Mouse (Mus musculus) intestine, embryonic 14.5 days (tissue): ENCODE data around the gene Gsdma. TPM values are rescaled to one million over a fixed set of nuclear protein-coding genes. Genes with fewer than 3 reads are reported as not detected.
A peak's percentile ranks its signal among the peaks of the same experiment; 100 is the strongest.

Source experiments
- ATAC-seq: fragments of 200-750 bp; cut with Nextera tagmentation; replicated peaks from 2 replicates; pipeline ENCODE4 v1.8.0; 2017; ENCODE audit warnings: low read depth, moderate number of reproducible peaks, moderate TSS enrichment, moderate library complexity; ENCODE audit not compliant: low FRiP score, low TSS enrichment
- DNase-seq: peaks from one replicate; pipeline ENCODE4 v3.0.0-alpha.2; 2018; ENCODE audit warnings: low spot score
- H3K27ac ChIP-seq: fragments of 300-500 bp; sonication (generic); 2 replicates; pipeline ENCODE4 v1.5.1; 2014; ENCODE audit warnings: low read depth, mild to moderate bottlenecking, control low read depth
- H3K27me3 ChIP-seq: fragments of 300-500 bp; sonication (generic); replicated peaks from 2 replicates; pipeline ENCODE4 v1.6.1; 2014; ENCODE audit warnings: low read length, control low read depth; ENCODE audit not compliant: control insufficient read depth, insufficient read depth
- H3K36me3 ChIP-seq: fragments of 300-500 bp; sonication (generic); 2 replicates; pipeline ENCODE4 v1.6.1; 2014; ENCODE audit warnings: low read length, control low read depth; ENCODE audit not compliant: control insufficient read depth, insufficient read depth
- H3K4me1 ChIP-seq: fragments of 300-500 bp; sonication (generic); replicated peaks from 2 replicates; pipeline ENCODE4 v1.6.1; 2014; ENCODE audit warnings: low read length, control low read depth, mixed read lengths; ENCODE audit not compliant: control insufficient read depth, insufficient read depth
- H3K4me2 ChIP-seq: fragments of 300-500 bp; sonication (generic); 2 replicates; pipeline ENCODE4 v1.6.1; 2014; ENCODE audit warnings: low read length
- H3K4me3 ChIP-seq: fragments of 300-500 bp; sonication (generic); 2 replicates; pipeline ENCODE4 v1.5.1; 2014; ENCODE audit warnings: low read depth, low read length, control low read depth, mixed read lengths
- H3K9ac ChIP-seq: fragments of 300-500 bp; sonication (generic); 2 replicates; pipeline ENCODE4 v1.6.1; 2014; ENCODE audit warnings: mild to moderate bottlenecking, low read length
- H3K9me3 ChIP-seq: fragments of 300-500 bp; sonication (generic); 2 replicates; pipeline ENCODE4 v1.6.1; 2016; ENCODE audit warnings: low read length, control low read depth; ENCODE audit not compliant: control insufficient read depth
- WGBS: fragments of 180-500 bp; shearing (Covaris S2); extraction: QIAGEN DNeasy Blood & Tissue Kit; methylation state at CpG from one replicate; pipeline ENCODE4 v1.1.7; 2014; 5-methylcytosine and 5-hydroxymethylcytosine counted together
- polyA plus RNA-seq: library from polyadenylated mRNA; unstranded; fragments of >200 nt; fragmentation: Nextera tagmentation; extraction: Ambion mirVana; gene quantifications from 2 replicates; pipeline ENCODE4 v1.2.1, GENCODE M21; 2014

Gsdma gene
- polyA plus RNA-seq, 1 experiment from 2014 or later: not detected

DNA sequence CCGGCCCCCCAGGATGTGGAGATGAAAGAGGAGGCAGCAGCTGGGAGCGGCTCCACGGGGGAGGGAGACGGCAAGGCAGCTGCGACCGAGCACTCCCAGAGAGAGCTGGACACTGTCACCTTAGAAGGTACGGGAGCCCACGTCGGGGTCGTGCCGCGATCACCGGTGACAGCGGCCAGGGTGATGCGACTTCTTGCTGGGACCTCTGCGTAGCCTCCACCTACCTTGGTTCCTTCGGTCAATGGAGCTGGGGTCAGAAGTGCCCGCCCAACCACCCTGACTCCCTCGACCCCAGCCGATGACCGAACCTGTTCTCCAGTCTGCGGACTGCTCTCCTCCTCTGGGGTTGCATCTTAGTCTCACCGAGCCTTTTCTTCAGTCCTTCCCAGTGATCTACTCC is 18.7 kb downstream of the Gsdma start:
- DNase-seq (no peak), ATAC-seq (peak; percentile 33)
- H3K36me3 ChIP-seq: peaks cover 27% of the 10 kb centered on the region
- H3K27me3 ChIP-seq: no peaks in the 10 kb centered on the region
- peak overlapping the region; percentile 88 for H3K4me2 ChIP-seq
- no peaks in the 10 kb centered on the region for H3K9me3 ChIP-seq
- H3K9ac ChIP-seq: peak overlapping the region; percentile 95
- H3K27ac ChIP-seq: peak overlapping the region; percentile 75; the same call in 1 of the 2 replicates
- peak overlapping the region; percentile 92 for H3K4me3 ChIP-seq
- 0% methylated on average over 23 of the region's 23 CpGs for WGBS
- peaks cover 16% of the 10 kb centered on the region for H3K4me1 ChIP-seq

DNA sequence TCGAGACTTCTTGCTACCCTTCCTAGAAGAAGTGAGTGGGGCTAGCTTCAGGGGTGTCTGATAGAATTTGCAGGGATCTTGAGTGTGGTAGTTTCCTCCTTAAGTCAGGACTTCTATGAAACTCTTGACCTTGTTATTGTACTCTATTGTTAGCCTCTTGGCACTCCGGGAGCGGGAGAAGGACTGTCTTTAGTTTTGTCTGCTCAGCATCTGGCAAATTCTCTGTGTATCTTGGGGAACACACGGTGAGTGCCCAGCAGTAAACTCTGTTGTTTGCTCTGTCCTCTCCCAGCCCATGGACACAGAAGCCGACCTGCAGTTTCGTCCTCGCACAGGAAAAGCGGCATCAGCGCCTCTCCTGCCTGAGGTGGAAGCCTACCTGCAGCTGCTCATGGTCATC is 21.5 kb downstream of the Gsdma start:
- peaks cover 14% of the 10 kb centered on the region for H3K4me1 ChIP-seq
- H3K9me3 ChIP-seq: no peaks in the 10 kb centered on the region
- H3K9ac ChIP-seq: no peak overlapping the region
- H3K4me3 ChIP-seq: no peak overlapping the region
- no peak overlapping the region for H3K4me2 ChIP-seq
- no peak overlapping the region for H3K27ac ChIP-seq
- H3K36me3 ChIP-seq: peaks cover 51% of the 10 kb centered on the region
- DNase-seq: no peak
- H3K27me3 ChIP-seq: no peaks in the 10 kb centered on the region
- no peak for ATAC-seq
- 90% methylated on average over 9 of the region's 9 CpGs for WGBS

DNA sequence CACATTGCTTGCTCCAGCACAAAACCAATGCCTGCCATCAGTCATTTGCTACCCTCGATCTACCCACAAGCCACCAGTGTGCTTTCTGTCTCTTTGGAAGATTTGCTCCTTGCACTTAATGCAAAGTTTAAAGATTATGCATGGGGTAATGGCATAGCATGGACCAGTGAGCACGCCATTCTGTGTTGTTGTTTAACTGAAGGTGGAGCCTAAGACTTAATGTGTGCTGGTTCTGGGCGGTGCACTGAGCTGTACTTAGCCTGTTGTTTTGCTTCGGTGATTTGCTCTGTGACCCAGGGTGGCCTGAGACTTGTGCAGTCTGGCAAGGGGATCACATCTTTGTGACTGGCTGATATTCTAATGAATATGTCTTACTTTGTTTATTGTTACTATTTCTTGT is 22.8 kb downstream of the Gsdma start:
- DNase-seq: no peak
- Histone ChIP-seq H3K27ac (no peak overlapping the region), H3K36me3 (peaks cover 64% of the 10 kb centered on the region), H3K9ac (no peak overlapping the region), H3K4me3 (no peak overlapping the region), H3K4me2 (no peak overlapping the region), H3K4me1 (peaks cover 9% of the 10 kb centered on the region), H3K27me3 (no peaks in the 10 kb centered on the region), H3K9me3 (no peaks in the 10 kb centered on the region)
- 70% methylated on average over 4 of the region's 4 CpGs for WGBS
- no peak for ATAC-seq

DNA sequence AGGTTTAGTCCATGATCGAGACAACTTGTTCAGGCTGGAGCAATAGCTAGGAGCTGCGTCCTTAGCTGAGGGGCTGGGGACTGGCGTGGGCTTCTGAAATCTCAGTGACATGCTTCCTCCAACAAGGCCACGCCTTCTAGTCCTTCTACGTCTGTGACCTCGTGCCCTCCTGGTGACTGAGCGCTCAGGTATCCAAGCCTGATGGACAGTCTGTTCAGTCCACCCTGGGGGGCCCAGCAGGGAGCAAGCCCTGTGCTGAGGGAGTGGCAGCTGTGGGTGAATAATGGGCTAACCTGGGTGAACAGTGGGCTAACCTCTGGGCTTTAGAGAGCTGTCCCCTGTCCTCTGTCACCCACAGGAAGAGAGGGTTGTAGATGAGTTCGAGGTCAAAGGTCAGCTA is 23.9 kb downstream of the Gsdma start:
- no peak for ATAC-seq
- H3K9me3 ChIP-seq: no peaks in the 10 kb centered on the region
- WGBS: 85% methylated on average over 8 of the region's 8 CpGs
- H3K36me3 ChIP-seq: peaks cover 74% of the 10 kb centered on the region
- H3K27ac ChIP-seq: no peak overlapping the region
- H3K4me2 ChIP-seq: no peak overlapping the region
- no peak for DNase-seq
- no peak overlapping the region for H3K9ac ChIP-seq
- H3K4me1 ChIP-seq: peaks cover 9% of the 10 kb centered on the region
- H3K4me3 ChIP-seq: no peak overlapping the region
- no peaks in the 10 kb centered on the region for H3K27me3 ChIP-seq

DNA sequence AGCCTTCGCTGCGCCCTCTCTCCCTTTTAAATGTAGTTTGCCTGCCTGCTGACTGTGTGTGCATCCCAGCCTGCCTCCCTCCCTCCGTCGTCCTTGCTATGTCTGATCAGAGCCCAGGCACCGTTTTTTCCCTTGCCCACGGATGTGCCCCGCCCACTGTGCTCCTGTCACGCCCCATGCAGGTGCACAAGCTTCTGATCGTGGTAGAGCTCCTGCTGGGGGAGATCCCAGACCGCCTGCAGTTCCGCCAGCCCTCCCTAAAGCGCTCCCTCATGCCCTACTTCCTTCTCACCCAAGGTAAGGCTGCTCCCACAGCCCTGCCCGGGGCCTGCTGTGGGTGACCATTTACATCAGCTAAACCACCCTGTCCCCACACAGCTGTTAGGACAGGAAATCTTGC is 29.1 kb downstream of the Gsdma start:
- no peak overlapping the region for H3K4me2 ChIP-seq
- DNase-seq (no peak), ATAC-seq (no peak)
- H3K4me1 ChIP-seq: no peaks in the 10 kb centered on the region
- H3K27ac ChIP-seq: no peak overlapping the region
- WGBS: 74% methylated on average over 13 of the region's 13 CpGs
- no peak overlapping the region for H3K9ac ChIP-seq
- H3K27me3 ChIP-seq: no peaks in the 10 kb centered on the region
- H3K36me3 ChIP-seq: peaks cover 79% of the 10 kb centered on the region
- no peaks in the 10 kb centered on the region for H3K9me3 ChIP-seq
- no peak overlapping the region for H3K4me3 ChIP-seq

DNA sequence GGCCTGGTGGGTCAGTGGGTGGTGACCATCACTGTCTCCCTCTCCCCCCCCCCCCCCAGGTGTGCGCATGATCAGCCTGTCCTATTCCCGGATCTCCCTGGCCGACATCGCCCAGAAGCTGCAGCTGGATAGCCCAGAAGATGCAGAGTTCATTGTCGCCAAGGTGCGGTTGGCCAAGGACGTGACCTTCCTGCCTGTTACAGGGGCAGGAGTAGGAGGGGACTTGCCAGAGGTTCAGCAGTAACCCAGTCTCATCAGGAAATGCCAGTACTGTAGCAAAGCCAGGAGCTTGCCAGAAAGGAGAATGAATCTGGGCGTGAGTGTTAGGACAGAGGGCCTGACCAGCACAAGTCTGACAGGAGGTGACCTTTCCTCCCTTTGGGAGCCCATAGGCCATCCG is 29.6 kb downstream of the Gsdma start:
- Histone ChIP-seq H3K9ac (no peak overlapping the region), H3K36me3 (peaks cover 75% of the 10 kb centered on the region), H3K27ac (no peak overlapping the region), H3K27me3 (no peaks in the 10 kb centered on the region), H3K4me2 (no peak overlapping the region), H3K9me3 (no peaks in the 10 kb centered on the region), H3K4me3 (no peak overlapping the region), H3K4me1 (no peaks in the 10 kb centered on the region)
- WGBS: 86% methylated on average over 9 of the region's 9 CpGs
- no peak for ATAC-seq
- DNase-seq: no peak

DNA sequence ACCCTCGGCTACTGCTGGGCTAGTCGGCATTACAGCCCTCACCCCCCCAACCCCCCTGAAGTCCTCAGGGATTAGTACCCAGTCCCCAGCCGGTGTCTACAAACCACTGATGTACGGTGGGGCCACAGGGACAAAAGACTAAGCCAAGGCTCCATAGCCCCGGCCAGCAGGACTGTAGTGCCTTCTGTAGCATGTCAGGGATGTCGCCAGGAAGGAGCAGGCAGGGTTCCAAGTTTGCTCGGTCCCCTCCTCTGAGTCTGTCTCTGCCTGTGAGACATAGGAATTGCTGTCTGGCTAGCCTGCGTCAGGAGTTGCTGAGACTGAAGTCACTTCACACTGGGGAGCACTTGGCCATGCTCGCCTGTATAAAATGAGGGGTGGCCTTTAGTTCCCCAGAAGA is 30.1 kb downstream of the Gsdma start:
- 84% methylated on average over 9 of the region's 9 CpGs for whole genome bisulfite sequencing

DNA sequence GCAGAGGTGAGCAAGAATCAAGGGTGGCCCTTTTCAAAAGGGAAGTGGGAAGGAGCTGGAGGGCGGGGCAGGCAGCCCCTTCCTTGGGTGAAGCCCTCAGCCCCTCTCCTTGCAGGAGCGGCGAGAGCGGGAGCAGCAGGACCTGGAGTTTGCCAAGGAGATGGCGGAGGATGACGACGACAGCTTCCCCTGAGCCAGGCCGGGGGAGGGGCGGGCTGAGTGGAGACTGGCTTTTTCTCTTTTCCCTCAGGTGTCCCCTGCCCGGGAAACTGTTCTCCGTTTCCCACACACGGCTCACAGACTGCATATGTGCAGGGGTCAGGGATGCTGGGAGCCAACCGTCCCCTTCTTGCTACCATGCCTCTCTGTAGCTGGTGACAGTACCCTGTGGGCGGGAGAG is 31.3 kb downstream of the Gsdma start:
- Histone ChIP-seq H3K27me3 (no peaks in the 10 kb centered on the region), H3K4me2 (no peak overlapping the region), H3K4me1 (no peaks in the 10 kb centered on the region), H3K4me3 (no peak overlapping the region), H3K9ac (no peak overlapping the region), H3K9me3 (no peaks in the 10 kb centered on the region), H3K36me3 (peaks cover 61% of the 10 kb centered on the region), H3K27ac (no peak overlapping the region)
- ATAC-seq (no peak), DNase-seq (no peak)
- 70% methylated on average over 14 of the region's 14 CpGs for WGBS

More for the DNA sequence above, 30.1 kb downstream of the Gsdma start:
- no peak overlapping the region for H3K4me2 ChIP-seq
- no peaks in the 10 kb centered on the region for H3K4me1 ChIP-seq
- ATAC-seq (no peak), DNase-seq (no peak)
- no peak overlapping the region for H3K4me3 ChIP-seq
- H3K9me3 ChIP-seq: no peaks in the 10 kb centered on the region
- H3K9ac ChIP-seq: no peak overlapping the region
- H3K36me3 ChIP-seq: peaks cover 72% of the 10 kb centered on the region
- no peak overlapping the region for H3K27ac ChIP-seq
- no peaks in the 10 kb centered on the region for H3K27me3 ChIP-seq

DNA sequence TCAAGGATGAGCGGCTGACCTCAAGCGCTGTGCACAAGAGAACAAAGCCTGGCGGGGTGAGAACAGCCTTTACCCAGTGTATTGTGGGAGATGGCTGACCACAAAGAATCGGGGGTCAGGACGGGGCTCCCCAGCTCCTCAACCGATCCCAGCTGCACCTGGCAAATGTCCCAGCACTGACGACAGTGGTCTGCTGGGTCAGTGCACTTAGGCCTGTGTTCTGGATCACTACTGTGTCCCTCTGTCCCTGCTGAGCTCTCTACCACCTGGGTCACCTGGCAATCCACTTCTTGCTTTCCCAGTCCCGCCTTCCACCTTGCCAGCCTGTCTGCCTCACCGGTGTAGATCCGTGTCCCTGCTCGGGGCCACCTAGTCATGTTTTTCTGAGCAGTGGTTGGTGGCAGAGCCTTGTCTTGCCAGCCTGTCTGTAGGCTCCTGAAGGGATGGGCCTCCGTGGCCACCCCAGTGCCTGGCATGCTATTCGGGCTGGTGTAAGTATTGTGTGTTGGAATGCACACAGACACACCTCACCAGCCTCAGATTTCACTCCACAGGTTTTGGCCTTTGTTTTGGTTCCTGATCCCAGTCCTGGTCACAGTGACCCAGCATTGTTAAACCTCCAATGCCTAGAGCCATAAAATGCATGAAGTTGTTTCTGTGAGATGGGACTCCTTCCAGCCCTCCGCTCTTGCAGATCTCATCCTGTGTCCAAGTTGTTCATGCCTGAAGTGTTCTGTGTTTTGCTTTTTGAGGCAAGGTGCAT is 32.5 kb downstream of the Gsdma start:
- H3K9me3 ChIP-seq: no peaks in the 10 kb centered on the region
- no peak overlapping the region for H3K9ac ChIP-seq
- no peak for ATAC-seq
- no peak overlapping the region for H3K27ac ChIP-seq
- no peaks in the 10 kb centered on the region for H3K4me1 ChIP-seq
- DNase-seq: no peak
- H3K4me3 ChIP-seq: no peak overlapping the region
- WGBS: 86% methylated on average over 14 of the region's 14 CpGs
- H3K27me3 ChIP-seq: no peaks in the 10 kb centered on the region
- H3K4me2 ChIP-seq: no peak overlapping the region
- peaks cover 49% of the 10 kb centered on the region for H3K36me3 ChIP-seq
